Mouse (Mus musculus) c-Kit-positive CD71-negative TER-119-negative erythroid progenitor cells, embryonic 14.5 days (primary cell): Measurements from ENCODE around the gene Gm14408.
"Not testable (repeated sequence)": the region's sequence is repeated elsewhere in the genome, so short reads cannot be mapped to it uniquely, and the experiment has no call there.

ENCODE experiments used
- DNase-seq: peaks from one replicate; pipeline ENCODE4 v3.0.0-alpha.2; 2013; ENCODE audit warnings: low read depth

The Gm14408 gene

DNA sequence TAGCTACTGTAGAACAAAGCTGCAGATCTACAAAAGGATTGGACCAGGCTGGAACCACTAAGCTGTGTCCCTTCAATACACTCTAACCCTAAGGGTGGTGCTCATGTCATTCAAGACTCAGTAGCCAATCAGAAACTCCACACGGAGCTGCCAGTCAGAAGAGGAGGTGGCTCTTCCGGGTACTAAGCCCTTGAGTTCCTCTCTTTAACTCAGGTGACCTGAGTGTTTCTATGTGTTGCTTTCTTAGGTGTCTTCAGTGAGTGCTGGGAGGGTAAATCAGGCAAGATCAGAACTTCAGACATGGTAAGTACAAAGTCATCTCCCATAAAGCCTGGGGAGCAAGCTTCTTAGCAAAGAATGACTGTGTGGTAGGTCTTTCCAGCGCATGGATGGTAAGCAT, at the start of gene Gm14408:
Gm14408 (plus strand) TSS at position 301 of the 400 bp plus-strand sequence.
- not testable (repeated sequence) for DNase-seq

DNA sequence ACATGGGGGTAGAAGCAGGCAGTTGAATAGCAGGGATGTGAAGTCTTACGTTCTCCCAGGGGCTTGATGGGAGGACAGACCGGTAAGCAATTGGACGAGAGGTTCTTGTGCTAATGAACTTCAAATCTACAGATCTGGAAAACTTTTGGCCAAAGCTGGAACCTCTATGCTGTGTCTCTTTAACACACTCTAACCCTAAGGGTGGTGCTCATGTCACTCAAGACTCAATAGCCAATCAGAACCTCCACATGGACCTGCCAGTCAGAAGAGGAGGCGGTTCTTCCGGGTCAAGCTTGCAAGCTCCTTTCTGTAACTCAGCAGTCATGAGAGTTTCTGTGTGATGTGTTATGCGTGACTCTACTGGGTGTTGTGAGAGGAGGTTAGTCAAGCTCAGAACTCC, 32.6 kb upstream of the Gm14408 start, which contains the start of gene Gm14295:
Gm14295 (plus strand) TSS at position 301 of the 400 bp plus-strand sequence.
- DNase-seq = not testable (repeated sequence)

DNA sequence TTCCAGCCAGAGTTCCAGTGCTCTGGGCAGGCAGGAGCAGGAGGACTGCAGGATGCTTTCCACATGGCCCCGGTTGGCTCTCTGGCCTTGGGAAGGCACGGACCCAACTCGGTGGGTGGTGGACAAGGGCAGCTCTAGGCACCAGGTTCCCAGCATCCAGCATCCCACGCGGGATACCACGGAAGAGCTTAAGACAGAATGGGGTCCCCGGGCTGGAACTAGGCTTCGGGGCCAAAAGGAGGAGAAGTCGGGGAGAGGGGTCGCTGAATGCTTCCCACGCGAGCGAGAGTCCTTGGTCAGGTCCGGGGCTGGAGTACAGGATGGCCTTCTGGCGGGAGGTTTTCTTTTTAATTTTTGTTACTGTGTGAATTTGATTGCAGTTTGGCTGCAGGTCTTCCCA, 32.2 kb upstream of the Gm14408 start:
- DNase-seq = not testable (repeated sequence)
